Mouse (Mus musculus) lung, postnatal 14 days (tissue): ENCODE results near the gene Gm42791.

ENCODE experiments used
- DNase-seq: peaks from one replicate; pipeline ENCODE4 v3.0.0; 2021

Gm42791 gene

DNA sequence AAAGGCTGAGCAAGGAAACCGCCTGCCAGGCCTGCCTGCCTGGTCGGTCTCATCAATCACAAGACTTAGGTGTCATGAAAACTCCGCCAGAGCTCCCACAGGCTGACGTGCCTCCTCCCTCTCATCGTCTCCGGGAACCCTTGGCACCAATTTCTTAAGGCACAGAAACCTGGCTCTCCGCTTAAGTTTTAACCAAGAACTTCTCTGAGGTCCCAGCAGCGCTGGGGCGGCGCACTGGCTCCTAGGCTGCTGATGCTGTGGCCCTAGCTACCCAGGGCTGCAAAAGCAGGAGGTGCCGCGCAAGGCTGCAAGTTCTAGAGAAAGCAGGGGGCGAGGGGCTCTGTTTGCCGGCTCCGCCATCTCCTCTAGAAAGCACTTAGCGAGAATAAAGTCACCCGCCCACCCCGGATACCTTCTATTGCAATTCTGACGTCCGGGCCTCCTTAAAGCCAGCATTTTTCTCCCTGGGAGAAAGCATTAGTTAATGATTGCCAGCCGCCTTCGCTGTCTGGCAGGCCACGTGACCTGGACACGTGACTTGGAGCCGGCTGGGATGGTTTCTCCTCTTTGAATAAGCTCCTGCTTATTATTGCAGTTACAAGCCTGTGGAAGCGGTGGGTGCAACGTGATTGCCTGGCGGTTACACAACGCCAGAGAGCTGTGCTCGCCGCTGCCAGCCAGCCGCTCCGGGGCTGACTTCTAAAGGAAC is at the start of gene Gm42791:
Gene Gm42791 (minus strand): TSS at position 442 of the 709 bp plus-strand sequence.
- DNase-seq = peak; percentile 93

DNA sequence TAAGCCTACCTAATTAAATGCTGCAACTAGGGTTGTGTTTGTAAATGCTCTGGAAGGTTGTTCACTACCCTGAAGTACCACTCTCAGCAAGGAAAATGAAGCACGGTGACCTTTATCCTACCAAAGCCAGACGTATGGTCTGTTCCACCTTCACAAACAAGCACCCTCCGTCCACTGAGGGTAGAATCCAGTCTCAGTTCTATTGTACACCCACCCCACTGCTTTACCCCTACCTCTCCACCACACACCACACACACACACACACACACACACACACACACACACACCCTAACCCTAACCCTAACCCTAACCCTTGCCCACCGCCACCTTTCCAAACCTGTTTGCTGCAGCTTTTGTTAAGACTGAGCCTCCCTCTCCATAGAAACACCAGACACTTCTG is 49.1 kb upstream of the Gm42791 start:
- no peak for DNase-seq

DNA sequence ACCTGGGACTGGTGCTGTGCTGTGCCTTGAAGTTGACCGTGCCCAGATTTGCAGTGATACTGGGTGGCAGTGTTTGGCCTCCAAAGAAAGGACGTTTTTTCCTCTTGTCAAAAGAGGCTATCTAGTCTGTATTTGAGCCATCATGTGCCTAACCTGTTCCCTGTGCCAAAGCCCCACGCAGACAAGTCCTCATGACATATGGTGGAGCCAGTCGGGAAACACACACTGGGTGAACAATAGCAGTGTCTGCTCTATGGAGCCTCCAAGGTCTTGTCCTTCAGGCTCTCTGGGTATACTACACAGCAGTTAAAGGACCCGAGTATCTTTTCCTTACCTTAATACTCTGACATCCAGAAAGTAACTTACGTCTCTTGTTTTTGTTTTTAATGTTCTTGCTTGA is 48.3 kb upstream of the Gm42791 start:
- no peak for DNase-seq

DNA sequence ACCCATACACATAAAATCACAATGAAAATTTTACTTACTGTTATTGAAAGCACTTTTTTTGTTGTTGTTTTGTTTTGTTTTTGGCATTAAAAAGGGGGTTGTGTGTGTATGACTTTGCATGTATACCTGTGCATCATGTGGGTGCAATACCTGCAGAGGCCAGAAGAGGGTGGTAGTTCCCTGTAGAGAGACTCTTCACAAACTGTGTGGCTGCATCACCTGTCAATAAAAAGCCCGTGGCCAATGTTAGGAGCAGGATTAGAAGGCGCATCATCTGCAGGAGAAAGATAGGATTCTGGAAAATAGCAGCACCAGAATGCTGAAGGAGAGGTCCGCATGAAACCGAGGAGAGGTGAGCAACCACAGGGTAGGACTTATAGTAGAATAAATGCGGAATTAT is 44.9 kb upstream of the Gm42791 start:
- DNase-seq = peak; percentile 49

DNA sequence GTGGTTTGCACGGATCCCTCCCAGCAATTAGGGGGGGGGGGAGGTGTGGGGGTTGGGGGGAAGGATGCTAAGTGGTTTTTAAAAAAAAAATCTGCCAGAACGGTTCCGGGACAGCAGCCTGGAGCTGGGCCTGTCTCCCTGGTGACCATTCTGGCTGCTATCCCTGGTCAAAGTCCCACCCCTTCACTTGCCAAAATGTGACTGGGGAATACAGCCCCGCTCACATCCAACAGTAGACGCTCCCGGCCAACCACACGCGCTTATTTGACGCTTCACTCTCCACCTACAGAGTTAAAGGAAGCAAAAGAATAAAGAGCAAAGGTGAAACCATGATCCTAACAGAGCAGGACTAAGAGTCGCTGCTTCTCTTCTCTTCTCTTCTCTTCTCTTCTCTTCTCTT is 42.8 kb upstream of the Gm42791 start:
- DNase-seq = peak; percentile 55

DNA sequence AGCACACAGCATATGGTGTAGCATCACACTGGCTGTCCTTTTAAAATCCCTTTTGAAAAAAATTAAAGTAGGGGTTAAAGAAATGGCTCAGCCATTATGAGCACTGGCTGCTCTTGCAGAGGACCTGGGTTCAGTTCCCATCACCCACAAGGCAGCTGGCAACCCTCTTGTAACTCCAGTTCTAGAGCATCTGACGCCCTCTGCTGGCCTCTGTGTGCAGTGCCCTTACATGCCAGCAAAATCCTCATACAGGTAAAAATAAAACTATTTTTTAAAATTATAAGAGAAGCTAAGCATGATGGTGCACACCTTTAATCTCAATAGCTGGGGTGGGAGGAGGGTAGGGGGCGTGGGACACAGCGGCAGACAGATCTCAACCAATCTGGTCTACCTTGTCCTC is 42.0 kb upstream of the Gm42791 start:
- no peak for DNase-seq

DNA sequence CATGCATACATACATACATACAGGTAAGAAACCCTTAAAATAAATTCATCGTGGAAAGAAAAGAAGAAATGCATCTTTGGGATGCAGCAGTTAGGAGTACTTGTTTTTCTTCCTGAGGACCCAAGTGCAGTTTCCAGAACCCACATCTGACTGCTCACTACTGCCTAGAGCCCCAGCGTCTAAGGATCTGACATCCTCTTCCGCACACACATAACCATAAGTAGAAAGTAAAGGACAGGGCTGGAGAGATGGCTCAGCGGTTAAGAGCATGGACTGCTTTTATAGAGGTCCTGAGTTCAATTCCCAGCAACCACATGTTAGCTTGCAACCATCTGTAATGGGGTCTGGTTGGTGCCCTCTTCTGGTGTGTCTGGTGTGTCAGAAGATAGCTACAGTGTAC is 37.5 kb upstream of the Gm42791 start:
- no peak for DNase-seq

DNA sequence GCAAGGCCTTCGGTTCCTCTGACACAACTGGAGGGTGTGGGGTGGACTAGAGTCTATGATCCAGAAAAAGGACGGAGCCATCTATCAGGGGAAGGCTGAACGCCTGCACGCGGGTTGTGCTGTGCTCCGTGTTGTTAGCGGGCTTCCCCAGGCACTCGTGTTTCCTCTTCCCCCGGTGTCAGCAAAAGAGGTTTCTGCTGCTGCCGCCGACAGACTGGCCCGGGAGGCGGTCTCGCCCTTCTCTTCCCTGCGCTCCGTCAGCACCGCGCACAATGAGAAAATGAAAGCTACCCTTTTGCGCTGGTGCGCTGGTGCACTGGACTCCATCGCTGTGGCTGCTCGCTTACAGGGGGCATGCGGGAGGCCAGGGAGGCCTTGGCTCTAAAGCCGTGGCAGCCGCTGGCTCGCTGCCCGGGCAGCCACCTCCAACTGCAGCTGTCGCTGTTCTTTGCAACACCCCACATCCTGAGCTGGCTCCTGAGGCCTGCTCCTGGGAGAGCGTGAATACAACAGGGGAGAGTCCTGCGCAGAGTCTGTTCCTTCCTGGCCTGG is 36.3 kb upstream of the Gm42791 start:
- peak; percentile 62 for DNase-seq

DNA sequence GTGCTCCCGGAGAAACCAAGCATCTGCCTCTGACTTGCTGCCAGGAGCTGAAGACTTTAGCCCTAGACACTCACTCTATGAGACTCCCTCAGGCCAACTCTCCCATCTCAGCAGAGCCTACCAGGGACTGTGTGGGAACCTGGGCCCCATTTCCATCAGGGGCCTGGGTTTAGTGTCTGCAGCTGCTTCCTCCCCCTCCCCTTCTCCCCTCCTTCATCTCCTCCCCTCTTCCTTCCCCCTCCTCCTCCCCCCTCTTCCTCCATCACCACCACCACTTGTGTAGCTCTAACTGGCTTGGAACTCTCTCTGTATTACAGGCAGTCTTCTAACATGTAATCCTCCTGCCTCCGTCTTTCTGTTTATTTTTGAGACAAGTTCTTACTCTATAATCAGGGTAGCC is 35.2 kb upstream of the Gm42791 start:
- no peak for DNase-seq

DNA sequence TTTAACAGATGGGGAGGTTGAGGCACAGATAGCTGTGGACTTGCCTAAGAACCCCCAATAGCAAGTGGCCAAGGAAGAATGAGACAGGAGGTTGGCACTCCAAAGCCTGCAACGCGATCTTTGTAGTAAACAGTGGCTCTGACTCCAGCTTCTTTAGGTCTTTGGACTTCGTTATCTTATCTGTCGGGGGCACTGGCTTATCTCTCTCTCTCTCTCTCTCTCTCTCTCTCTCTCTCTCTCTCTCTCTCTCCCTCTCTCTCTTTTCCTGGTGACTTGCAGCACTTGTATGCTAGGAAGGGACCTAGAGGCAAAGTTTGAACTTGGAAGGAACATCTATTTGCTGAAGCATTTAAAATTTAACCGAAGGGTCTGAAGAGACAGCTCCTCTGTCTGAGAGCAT is 33.4 kb upstream of the Gm42791 start:
- no peak for DNase-seq

DNA sequence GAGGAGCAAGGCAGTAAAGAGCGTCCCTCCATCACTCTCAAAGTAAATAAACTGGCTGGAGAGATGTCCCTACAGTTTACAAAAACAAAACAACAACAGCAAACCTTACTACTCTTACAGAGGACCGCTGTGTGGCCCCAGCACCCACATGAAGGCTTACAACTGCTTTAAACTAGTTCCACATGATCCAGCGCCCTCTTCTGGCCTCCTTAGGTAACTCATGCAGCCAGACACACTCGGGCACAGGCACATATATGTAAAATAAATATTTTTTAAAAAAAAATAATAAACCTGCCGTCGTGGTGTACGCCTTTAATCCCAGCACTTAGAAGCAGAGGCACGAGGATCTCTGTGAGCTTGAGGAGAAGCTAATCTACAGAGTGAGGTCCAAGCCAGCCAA is 32.4 kb upstream of the Gm42791 start:
- DNase-seq = no peak

DNA sequence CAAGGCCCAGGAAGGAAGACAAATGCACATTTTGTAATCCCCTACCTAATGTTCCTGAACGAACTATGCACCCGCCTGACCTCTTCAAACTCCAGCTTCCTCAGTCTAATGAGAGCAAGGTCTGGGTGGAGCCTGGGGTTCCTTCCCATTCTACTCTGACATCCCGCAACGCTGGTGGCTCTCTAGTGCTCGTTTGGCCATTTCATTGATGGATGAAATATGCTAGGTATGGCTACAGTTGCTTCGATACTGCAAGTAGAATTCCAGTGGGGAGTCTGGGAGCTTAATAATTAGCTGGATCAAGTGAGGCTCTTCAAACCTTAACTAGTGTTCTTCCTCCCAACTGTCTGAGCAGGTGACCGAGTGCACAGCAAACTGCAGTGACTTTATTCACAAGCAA is 26.2 kb upstream of the Gm42791 start:
- DNase-seq = no peak

DNA sequence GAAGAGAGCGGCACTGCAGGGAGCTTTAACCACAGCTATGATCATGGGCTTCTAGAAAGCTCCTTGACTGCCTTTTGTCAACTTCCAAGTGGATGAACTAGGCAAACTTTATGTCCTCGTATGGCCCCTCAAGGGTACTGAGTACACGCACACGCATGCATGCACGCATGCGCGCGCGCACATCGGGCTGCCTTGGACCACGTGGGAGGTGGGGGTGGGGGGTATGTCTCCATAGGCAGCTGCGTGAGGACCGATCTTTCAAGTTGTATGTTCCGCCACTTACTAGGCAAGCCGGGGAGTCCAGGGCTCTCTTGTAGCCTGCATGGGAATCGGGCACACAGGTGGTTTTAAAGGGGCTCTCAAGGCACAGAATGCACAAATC is 25.7 kb upstream of the Gm42791 start:
- DNase-seq = no peak

DNA sequence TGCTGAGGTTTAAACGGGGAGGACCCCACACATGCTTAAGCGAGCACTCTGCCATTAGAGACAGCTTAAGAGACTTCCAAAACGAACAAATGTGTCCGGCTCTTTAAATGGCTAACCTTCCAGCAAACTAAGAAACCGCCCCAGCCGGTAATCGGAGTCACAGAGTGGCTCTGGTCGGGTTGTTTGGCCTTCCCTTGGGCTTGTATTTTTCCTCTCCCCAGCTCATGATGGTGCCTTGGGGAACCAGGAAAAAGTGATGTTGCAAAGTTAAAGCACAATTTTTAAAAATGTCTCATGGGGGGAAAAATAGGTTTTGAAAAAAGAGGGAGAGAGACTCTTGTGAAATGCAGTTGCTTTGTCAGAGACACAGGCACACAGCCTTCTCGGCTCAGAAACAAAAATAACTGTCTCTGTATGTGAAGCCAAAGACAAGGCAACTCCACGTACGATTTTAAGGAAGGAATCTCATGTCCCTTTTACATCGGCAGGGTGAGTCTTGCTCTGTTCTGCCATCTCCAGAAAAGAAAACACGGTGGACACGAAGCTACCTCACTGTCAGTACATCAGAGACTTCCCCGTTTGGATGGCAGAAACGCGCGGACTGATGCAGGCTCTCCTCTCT is 25.2 kb upstream of the Gm42791 start:
- DNase-seq = no peak

DNA sequence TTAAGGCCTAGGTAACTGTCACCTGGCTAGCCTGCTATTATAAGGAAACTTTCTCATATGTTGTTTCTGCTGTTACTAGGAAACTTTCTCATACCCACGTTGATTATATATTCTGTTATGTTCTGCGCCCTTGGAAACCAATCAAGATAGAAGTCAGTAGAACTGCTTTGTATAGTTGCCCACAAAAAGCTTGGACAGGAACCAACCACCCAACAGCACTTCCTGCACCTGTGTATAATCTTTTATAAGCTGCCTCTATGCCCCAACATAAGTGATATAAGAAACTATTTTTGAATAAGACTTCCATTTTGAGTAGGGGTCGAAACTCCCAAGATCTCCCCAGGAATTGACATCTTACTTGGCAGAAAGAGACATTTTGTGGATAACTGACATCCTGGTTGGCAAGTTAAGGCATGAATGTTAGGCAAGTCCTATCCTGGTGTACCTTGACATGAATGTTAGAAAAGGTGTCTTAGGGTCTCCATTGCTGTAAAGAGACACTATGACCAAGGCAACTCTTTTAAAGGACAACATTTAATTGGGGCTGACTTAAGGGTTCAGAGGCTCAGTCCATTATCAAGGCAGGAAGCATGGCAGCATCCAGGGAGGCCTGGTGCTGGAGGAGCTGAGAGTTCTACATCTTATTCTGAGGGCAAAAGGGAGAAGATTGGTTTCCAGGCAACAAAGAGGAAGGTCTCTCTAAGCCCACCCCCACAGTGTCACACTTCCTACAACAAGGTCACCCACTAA is 22.9 kb upstream of the Gm42791 start:
- no peak for DNase-seq

DNA sequence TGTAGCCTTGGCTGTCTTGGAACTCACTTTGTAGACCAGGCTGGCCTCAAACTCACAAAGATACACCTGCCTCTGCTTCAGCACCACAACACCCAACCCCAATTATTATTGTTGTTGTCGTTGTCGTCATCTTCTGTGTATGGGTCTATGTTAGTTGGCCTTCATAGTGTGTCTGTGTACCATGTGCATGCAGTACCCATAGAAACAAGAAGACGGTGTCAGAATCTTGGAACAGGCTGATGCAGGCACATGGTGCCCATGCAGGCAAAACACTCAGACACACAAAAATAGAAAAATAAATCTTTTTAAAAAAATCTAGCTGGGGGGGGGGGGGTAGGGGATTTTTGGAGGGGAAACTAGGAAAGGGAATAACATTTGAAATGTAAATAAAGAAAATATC is 22.2 kb upstream of the Gm42791 start:
- no peak for DNase-seq

DNA sequence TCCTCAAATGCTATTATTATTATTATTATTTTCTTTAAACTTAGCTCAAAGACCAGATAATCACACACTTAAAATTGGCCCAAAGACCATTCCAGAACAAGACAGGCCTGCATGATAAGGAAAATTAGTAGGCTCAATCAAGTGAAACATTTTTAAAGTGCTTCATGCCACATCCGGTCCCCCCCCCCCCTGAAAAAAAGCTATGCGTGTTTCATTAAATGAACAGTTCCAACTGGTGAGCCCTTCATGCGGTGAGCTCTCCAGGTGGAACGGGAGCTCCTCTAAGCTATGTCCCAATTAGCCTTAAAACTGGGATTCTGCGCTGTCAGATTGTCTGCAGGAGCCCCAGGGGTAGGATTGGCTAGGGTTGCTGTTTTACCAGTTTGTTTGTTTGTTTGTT is 21.3 kb upstream of the Gm42791 start:
- DNase-seq = no peak

DNA sequence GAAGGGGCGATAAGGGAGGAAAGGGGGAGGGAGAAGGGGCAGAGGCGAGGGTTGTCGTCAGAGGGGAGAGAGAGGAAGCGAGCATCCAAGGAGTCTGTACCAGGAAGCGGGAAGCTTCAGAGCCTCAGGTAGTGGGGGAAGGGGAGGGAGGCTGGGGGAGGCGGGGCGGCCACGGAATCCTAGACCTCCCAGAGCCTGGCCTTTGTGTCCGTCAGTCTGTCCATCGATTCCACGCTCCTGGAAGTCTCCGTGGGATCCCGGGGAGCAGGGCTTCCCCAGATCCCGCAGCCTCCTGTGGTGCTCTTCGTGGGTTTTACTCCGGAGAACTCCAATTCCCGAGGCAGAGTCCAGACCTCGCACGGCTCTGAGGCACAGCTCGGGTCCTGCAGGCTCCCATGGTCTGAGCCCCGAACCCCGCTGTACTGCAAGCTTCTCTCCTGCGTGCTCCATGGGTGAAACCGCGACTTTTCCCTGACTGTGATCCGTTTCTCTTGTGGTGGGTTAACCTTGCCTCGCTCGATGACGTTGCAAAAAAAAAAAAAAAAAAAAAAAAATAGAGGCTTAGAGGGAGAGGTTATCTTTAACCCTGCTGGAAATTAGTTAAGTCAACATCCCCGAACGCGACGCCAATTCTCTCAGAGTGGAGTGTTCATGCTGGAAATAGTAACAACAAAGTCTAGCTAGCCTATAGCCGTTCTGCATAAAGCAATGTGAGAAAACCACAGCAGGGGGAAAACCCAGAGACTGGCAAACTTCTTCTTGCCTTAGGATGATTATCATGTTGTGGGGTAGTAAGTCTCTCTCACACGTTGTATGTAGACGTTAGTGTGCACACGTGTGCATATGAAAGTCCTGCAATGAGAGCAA is 20.6 kb upstream of the Gm42791 start:
- DNase-seq = no peak

DNA sequence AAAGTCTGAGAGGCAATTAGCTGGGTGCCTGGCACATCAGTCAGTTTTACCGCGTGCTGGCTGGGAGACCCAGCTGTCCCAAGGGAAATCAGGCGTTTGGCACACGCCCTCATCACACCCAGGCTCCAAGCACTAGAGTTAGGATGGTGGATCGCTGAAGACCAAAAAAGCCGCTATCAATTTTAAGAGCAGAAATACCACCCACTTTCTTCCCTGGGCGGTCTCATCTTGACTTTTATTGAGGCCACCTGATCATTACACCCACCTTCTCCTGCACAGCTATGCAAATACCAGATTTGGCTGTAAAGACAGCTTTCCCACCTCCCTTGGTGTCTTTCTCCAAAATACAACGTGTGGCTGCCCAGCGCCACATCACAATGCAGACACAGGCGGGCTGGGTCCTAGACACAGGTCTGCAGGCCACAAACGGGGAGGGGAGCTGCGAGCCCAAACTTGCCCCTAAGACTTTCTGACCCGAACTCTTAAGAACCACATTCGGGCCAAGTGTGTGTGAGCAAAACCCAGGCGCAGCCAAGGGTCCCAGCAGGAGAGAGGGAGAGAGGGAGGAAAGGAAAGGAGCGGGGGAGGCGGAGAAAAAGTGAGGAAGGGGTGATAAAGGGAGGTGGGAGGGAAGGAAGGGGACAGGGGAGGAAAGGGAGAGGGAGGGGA is 19.8 kb upstream of the Gm42791 start:
- DNase-seq = no peak

DNA sequence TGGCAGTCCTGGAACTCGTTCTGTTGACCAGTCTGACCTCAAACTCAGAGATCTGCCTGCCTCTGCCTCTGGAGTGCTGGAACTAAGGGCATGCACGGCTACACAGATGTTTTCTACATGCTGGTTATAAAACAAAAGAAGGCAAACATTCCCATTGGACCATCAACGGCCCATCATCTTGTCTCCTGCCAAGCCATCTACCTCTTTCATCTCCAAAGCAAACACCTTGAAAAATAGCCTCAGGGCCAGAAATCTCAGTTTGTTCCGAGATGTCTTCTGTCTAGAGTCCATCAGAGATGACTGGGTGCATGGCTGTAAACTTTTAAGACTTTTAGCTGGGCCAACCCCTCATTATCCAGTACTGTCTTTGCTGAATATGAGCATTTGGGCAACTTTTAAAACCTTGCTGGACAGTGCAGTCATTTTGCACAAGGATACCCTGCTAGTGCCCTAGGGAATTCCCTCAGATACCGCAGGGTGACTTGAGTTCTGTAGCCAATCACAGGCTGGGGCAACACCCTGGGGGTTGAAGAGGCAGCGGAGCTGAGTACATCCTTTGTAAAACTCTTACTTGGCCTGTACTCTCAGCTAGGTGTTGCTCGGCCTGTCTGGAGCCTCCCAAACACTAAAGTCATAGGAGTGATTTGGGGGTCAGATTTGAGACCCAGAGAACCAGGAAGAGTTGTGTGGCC is 19.0 kb upstream of the Gm42791 start:
- no peak for DNase-seq

DNA sequence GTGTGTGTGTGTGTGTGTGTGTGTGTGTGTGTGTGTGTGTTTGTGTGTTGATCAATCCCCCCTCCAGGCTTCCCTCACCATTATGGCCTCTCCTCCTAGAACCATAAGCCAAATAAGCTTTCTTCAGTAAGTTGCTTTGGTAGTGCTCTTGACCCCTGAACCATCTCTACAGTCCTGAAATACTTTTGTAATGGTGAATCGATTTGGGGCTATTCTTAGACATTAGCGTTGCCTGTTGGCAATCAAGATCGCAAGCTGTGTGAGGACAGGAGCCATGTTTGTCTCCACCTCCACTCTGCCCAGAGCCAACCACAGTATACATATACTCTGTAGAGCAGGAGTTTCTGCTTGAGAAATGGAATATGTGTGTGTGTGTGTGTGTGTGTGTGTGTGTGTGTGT is 14.2 kb upstream of the Gm42791 start:
- no peak for DNase-seq

DNA sequence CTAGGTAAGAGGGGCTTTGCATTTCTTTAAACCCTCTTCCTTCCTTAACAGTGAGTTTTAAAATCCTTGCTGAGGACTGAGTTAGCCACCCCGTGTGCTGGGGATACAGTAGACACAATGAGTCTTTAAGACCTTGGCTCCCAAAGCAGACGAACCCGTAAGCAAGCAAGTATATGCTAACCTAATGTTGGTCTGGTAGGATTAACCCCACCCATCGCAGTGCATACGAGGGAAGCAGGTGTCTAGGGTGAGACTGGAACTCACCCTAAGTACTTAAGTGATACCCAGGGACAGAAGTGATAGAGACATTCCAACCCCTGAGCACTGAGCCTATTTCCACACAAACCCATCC is 12.3 kb upstream of the Gm42791 start:
- no peak for DNase-seq
